Mouse (Mus musculus) MEL-GATA-1-ER (cell line): ENCODE measurements at regions not wholly inside any gene's neighbourhood (a gene's known extent, or its start where the extent isn't known, plus 50 kb on each side); places are given as distances from the start of the nearest gene placed in this dataset.

Experiments used
- DNase-seq: peaks from one replicate; pipeline ENCODE4 v3.0.0-alpha.2; 2012; ENCODE audit warnings: low read depth; ENCODE audit errors: extremely low read depth

DNA sequence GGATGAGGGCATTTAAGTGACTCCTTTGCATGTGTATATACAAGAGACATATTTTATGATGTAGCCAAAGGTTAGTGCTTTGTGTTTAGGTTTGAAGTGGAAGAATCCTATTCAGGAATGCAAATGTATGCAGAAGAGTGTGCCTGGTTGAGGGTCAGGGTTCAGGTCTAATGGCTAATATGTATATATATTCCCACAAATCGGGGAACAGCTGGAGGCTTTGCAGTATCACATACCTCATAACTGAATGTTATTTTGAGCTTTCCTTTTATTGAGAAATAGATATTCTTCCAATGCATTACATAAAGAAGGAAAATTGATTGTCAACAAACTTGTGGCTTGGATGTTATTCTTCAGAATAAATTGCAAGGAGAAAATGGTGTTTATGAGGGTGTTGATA, 239.9 kb downstream of the Fam173b start:
- no peak for DNase-seq

DNA sequence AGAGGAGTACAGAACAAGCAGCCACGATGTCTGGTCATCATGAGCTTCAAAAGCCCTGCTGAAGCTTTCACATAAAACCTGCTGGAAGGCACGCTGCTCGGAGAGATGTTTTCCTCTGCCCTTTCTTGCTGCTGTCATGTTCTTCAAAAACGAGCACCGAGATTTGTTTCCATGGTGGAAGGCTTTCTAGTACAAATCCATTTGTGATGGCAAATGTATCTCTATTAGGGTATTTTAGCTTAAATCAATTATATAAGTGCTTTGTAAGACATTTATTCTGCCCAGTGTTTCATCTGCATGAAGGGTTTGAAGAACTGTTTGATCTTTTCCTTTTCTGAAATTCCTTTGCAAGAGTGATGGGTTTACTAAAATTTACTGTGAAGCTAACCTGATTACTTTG, 253.1 kb downstream of the Fam173b start:
- DNase-seq: no peak

DNA sequence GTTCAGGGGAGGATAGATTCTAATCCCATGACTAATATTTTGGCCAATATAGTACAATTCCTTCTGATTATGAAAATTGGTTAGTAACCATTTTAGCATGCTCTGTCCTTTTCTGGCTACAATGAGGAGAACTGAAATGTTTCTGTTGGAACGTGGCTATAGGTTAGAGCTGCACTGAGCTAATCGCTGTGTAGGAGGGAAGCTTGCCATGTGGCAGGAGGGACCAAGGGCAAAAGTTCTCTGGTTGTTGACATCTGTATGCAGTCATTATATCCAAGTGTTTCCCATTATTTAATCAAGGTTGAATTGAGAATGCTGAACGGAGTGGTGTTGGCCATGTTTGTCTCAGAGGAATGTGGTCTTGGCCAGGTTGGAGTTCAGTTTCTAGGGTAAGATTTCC, 253.5 kb downstream of the Fam173b start:
- DNase-seq: no peak

DNA sequence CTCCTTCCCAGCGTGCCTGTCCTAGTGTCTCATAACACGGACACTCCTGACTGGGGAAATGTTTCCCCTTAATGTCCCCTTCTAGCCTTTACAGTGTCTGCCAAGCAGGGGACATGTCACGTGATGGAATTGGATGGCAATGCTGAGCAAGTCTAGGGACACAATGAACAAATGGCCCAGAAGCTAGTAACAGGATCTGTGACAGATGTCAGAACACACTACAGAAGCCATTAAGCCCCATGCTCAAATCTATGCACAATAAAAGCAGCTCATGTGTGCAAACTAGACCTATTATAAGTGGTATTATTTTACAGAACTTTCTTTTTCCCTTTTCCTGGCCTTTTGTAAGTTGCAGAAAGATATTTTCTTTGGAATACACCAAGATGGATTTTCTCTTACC, 267.4 kb downstream of the Fam173b start:
- no peak for DNase-seq

DNA sequence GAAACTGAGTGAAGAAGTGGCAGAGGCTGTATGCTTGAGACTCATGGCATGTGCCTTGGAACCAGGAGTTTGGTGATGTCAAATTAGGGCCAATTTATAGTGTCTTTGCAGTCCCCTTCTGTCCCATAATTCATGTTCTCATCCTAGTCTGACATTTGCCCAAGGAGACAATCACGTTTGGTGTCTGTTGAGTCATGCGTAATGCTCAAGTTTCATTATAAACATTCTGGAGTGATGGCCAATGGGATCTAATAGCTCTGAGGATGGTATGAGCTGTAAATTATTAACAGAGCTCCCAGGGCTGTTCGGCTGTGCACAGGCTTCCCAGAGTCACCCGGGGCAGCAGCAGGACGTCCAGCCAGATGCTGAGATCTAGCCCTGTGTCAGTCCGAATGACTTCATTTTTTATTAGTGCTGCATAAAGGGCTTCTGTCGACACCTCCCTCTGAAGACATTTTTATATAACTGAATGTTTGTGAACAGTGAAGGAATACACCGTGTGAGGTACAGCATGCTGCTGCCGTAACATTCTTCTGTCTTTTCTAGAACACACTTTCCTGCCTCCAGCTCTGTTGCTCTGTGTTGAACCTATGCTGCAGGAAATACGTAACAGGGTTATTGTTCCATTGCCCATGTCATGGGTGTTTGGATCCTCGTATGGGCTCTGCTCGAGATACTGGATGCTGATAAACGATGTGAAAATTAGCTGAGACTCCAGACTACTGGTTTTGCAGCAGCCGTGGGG, 268.2 kb downstream of the Fam173b start:
- no peak for DNase-seq

DNA sequence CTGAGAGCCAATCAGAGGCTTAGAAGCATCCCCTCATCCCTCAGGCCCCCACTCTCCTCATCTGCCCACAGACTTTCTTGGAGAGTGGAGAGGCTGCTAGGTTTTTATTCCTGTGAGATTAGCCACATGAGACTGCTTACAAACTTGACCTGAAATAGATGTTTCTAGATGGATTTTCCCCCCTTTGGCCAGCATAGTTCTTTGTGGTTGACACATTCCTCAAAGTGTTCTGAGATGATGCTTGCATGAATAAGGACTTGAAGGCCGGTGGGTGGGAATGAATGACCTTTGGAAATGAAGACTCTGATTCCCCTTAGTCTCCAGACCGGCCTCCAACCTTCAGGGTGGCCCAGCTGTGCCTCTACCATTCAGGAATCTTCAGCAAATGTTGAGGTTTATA, 273.8 kb downstream of the Fam173b start:
- no peak for DNase-seq

DNA sequence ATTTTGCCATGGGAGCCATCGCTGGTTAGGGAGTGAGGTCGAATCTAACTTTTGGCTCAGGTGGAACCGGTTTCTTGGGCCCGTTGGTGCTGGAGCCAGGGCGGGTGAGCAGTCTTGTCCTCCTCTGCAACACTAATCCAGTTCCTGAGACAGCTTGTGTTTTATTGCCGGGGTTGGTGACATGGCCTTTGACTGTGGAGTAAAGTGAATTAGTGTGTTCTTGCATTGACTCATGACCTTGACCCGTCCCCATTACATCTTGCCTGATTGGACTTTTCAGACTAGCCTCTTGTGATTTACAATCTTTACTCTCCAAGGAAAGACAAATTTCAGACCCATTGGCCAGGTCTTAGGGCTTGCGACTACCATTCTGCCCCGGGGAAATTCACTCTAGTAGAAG, 278.8 kb downstream of the Fam173b start:
- DNase-seq: no peak

DNA sequence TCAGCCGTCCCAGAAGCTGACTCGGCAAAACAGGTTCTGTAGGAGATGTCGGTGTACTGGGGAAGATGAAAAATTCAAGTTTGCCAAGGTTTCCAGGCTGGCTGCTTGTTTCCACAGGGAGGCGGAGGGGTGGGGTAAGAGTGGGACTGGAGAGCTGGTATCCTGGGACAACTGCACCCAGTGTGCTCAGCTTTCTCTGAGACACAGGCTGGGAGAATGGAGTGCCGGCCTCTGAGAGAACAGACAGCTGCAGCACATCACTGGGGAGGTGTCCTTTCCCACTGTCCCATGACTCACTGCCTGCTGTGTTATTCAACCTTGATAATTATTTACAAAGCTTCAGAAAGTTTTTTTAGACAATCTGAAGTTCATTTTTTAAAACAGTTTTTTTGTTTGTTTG, 280.7 kb downstream of the Fam173b start:
- DNase-seq: no peak

DNA sequence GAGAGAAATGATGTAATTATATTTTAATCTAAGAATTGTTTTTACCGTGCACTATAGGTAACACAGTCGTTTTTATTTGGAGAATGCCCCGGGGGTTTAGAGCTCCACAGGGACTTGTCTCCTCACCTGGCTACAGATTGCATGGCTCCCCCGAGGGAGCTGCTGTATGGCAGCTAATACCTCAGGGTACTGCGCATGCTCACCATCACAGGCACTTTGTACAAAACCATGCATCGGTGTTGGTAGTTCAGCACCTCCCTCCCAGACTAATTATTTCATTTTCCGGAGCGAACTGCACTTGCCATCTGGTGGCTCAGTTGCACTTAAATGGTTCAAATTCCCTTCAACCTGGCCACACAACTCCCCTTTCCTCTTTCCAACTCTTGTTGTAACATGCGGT, 281.9 kb downstream of the Fam173b start:
- DNase-seq: no peak

DNA sequence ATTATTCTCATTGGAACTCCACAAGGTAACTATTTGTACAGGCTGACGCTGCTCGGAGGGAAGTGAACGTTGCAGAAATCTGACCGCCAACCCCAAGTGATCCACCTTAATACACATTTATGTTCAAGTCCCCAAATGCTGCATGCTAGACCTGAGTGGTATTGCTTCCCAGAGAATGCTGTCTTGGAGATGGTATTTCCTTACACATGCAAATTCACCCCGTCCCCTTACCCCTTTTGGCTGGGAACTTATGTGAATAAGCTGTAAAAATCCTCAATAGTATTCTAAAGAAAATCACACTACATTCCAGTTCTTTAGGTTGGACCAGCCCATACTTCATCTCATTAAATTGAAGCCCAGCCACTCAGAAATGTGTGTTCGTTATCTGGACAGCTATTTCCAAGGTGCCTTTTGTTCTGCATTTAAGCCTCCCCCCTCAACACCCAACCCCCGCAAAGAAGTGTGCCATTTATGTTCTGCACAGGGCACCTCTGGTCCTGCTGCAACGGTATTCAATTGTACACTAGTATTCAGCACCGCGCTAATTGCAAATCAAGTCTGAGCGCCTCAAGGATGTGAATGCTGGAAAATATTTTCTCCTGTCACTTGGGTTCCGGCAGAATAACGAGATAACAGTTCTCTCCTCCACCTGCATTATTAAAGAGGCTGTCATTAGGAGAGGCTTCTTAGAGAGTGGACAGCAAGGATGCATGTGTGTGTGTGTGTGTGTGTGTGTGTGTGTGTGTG, 278.0 kb upstream of the Tas2r119 start:
- no peak for DNase-seq

DNA sequence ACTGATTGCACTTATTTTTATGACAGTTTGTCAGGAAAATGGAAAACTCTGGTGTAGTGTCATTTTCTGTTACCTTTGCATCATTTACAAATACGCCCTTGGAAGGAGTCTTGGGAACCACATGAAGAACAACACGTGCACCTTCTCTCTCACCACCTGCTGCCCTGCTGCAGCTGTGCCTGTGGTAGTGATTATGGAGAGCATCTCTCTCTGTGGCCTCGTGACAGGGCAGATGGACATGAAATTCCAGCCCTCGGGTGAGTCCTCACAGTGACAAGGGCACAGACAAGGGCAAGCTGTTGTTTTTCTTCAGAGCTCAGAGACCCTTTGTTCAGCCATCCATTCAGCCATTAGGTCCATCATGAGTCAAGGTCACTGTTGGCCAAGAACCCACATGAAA, 276.8 kb upstream of the Tas2r119 start:
- DNase-seq: no peak

DNA sequence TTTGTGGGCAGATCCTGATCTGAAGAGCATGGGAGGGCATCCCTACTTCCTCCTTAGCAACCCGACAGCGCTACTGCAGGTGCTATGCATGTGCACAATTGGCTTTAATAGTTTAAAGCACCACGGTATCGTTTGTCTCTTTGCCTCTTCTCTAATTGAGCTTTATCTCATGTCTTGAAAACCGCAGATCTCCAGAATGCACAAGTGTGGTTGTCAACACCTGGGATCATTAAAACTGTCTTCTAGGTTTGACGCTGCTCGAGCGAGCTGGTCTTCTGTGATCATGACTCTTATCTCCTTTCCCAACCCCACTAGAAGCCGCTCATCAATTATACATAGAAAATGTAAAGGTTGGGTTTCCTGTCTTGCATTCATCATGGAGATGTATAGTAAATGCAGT, 268.7 kb upstream of the Tas2r119 start:
- DNase-seq: no peak

DNA sequence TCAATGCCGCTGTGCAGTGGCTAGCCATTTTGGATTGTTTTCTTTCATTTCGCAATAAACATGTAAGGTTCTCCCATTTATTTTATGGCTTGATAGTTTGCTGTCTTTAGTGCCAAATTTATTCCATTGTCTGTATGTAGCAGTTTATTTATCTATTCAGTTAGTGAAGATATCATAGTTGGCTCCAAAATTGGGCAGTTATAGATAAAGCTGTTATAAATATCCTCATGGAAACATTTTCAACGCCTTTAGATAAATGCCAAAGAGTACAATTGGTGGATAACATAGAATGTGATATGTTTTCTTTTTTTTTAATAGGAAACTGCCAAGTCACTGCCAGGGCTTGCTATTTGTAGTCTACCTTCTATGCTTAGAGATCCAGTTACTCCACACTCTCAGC, 265.1 kb upstream of the Tas2r119 start:
- DNase-seq: no peak

DNA sequence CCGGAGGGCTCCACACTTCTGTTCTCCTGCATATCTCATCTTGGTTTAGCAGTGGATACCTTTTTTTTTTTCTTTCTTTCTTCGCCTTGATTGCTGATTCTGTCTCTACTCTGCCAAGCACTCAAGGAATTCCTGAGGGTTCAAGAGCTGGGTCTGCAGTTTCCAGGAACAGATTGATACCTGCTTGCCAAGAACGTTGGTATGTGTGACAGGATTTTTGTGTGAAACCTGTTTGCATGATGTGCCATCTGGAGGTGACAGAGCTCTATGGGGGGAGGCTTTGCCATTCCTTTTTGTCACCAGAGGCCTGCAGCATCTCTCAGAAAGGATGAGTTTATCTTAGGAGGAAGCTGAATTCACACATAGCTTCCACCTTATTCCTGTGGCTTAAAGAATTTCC, 255.6 kb upstream of the Tas2r119 start:
- no peak for DNase-seq

DNA sequence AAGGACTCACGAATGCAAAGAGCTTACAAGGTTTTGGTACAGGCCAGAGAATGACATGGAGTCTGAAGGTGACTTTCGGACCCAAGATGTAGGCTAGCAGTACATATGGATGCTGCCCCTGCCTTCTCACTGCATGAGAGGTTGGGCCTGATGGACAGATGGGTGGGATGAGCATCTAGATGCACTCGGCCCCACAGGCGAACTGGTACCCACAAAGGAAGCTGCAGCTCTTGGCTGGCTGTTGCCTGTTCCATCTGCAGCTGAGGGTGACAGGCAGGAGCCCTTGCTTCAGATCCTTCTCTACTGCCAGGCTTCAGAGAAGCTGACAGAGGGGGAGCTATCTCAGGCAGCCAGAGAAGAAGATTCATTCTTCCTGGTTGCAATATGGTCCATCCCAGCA, 216.8 kb upstream of the Tas2r119 start:
- no peak for DNase-seq

DNA sequence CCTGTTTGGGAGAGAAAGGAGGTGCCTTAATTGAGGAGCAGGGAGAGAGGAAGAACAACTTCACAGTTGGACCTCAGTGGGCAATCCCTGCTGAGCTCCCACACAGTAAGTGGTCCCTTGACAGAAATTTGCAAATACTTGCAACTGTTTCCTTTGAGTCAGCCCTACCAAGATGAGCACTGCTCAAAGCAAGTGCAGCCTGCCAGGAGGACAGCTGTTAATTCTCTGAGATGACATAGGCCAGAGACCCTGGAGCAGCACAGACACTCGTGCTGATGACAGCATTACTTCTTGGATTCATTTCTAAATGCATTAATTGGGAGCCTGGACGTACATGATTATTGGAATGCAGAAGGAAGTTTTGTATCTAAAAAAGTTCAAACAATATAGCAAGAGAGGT, 215.1 kb upstream of the Tas2r119 start:
- no peak for DNase-seq

DNA sequence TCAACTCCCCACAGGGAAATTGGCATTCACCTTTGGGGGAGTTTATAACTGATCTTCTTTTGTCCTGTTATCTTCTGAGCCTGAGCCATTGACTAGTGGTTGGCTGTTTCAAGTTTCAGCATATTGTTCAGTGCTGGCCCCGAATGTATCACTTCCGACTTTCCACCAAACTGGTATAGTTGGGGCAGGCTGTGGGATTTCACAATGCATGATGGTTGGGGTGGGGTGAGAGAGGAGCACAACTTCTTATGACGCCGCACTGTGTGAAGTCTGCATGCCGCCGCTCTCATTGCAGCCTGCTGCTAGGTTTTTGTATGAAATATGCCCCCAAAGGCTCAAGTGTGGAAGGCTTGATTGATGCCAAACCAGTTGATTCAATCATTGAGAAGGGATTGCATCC, 212.2 kb upstream of the Tas2r119 start:
- no peak for DNase-seq

DNA sequence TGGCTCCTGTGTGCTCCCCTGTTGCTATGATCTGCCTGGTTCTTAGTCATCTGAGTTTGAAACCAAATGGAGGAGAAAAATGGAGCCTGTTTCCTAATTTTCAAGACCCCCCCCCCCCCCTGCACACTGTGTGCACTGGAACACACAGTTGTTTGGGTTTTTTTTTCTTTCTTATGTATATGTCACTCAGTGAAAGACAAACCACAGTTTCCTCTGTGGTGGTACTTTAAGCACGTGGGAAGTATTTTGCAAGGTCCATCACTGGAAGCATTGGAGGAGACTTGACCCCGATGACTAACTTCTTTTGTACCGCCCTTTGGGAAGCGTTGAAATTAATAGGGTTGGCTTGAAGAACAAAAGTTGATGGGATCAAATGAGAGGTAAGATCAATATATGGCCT, 211.5 kb upstream of the Tas2r119 start:
- no peak for DNase-seq

DNA sequence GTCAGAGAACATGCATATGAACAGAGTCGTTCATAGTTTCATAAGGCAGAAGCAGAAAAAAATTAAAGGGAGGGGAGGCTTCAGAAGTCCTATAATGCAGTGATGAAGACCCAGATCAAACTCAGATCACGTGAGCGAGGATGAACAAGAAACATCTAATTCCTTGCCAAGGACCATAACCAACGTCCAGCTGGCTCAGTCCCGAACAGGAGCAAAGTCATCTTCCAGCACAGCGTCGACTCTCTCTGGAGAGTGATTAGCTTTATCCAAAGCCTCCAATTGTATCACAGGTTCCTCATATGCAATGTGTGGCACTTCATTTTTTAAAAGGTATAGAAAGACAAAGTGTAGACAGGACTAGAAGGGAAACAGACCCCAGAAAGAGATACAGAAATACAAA, 204.2 kb upstream of the Tas2r119 start:
- DNase-seq: no peak

DNA sequence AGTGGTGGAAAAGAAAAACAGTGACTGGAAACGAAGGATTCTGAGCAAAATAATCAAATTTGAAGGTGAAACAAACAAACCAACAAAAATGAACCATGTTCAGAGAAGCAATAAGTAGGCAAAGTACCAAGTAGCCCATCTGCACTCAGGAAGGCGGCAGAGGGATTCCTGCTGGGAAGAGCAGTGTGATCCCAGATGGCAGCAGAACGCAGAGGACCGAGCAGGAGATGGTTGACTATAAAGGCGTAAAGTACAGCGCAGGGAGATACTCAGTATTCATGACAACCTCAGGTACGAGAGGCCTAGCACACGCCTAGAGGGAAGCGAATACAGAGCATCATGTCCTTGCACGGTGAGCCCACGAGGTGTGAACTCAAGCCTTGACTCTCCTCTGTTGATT, 203.2 kb upstream of the Tas2r119 start:
- no peak for DNase-seq

DNA sequence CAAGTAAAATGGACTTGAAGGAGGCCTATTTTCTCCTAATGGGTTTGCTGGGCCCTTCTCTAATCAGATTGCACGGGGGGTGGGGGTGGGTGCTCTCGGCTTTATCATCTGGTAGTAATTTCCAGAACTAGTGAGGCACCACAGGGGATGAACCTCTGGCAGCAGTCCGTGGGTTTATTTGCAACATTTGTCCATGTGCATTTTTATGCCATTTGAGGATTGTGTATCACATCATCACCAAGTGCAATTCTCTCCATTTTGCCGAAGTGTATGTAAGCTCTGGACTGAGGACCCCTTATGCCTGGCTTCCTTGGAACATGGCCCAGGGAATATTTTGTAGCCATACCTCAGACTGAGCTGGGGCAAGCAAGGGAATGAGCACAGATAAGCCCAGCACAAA, 200.6 kb upstream of the Tas2r119 start:
- no peak for DNase-seq

DNA sequence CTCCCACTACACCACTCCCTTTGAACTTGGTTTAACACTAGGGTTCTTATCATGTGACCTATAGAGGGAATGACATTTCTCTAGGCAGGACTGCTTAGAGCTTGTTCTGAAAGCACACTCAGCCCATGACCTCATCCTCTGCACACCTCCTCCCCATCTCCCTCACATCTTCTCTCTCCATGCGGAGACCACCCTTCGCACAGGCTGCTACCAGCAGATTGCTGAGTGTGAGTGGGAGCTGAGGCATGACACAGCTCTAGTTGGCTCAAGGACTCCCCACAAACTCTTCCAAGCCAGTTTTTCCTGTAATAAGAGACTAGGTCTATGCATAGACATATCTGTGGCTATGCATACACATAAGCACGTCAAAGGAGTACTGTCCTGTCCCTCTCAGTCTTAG, 199.5 kb upstream of the Tas2r119 start:
- DNase-seq: no peak

DNA sequence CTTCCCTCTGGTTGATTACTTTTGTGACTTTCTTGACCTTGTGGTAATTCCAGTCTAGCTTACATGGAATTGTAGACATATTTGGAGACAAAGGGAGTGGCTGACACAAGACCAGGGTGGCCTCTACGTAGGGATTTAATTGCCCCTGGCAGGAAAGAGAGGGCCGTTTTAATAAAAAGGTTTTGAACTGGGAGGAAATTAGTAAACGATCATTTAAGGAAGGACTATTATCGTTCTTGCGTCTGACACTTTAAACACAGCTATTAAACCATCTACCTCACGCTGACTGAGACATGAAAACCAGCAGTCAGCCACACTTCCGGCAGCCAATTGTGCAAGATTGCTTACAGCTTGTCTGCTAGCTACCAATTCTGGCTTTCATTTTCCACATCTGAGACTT, 197.1 kb upstream of the Tas2r119 start:
- no peak for DNase-seq
